Mouse (Mus musculus) CH12.LX (cell line): ENCODE data around the gene Pou5f1. TPM values are rescaled to one million over a fixed set of nuclear protein-coding genes. Genes with fewer than 3 reads are reported as not detected.

ENCODE experiments used
- DNase-seq: peaks from one replicate; pipeline ENCODE4 v3.0.0-alpha.2; 2013; ENCODE audit errors: extremely low read depth
- H3K27ac ChIP-seq: 2 replicates; pipeline ENCODE4 v1.5.1; 2012; ENCODE audit warnings: low read depth, mild to moderate bottlenecking, control low read depth, moderate library complexity; ENCODE audit not compliant: insufficient read depth
- H3K27me3 ChIP-seq: replicated peaks from 2 replicates; pipeline ENCODE3; 2012; ENCODE audit warnings: inconsistent platforms
- H3K36me3 ChIP-seq, 2 experiments: replicated peaks in 1 of 2; 2 replicates each; pipeline versions ENCODE3 to v1.6.1; 2012; ENCODE audit warnings: inconsistent platforms in 1 of 2, low read length in 1 of 2, mild to moderate bottlenecking in 1 of 2, mixed read lengths in 1 of 2, moderate library complexity in 1 of 2; ENCODE audit not compliant: control insufficient read depth in 1 of 2, insufficient read depth in 1 of 2
- H3K4me1 ChIP-seq, 2 experiments: 2 replicates each; pipeline ENCODE4 v1.6.1; 2012; ENCODE audit warnings: inconsistent platforms in 1 of 2, moderate library complexity in 1 of 2; ENCODE audit not compliant: insufficient read depth in 2 of 2, control insufficient read depth in 1 of 2
- H3K4me2 ChIP-seq: 2 replicates; pipeline ENCODE4 v1.6.1; 2012; ENCODE audit warnings: low read depth, mild to moderate bottlenecking, control low read depth; ENCODE audit not compliant: poor library complexity, insufficient read depth, severe bottlenecking
- H3K4me3 ChIP-seq, 3 experiments: fragments of 150-350 bp in 1 of 3; sonication (generic) in 1 of 3; replicated peaks in 1 of 3; 2 replicates each; pipeline versions ENCODE3 to v1.5.1; 2011 to 2012; ENCODE audit warnings: low read depth in 2 of 3, low read length in 2 of 3, mild to moderate bottlenecking in 2 of 3, moderate library complexity in 2 of 3, control low read depth in 1 of 3, improper control_type of control experiment in 1 of 3, inconsistent platforms in 1 of 3, mixed read lengths in 1 of 3; ENCODE audit not compliant: poor library complexity in 1 of 3
- H3K79me2 ChIP-seq: replicated peaks from 2 replicates; pipeline ENCODE4 v1.6.1; 2012; ENCODE audit warnings: mild to moderate bottlenecking, moderate library complexity; ENCODE audit not compliant: control insufficient read depth, poor library complexity, insufficient read depth, severe bottlenecking; ENCODE audit errors: extremely low read depth
- H3K9ac ChIP-seq: 2 replicates; pipeline ENCODE4 v1.6.1; 2012; ENCODE audit warnings: low read depth, mild to moderate bottlenecking, control low read depth, moderate library complexity; ENCODE audit not compliant: insufficient read depth
- H3K9me3 ChIP-seq: replicated peaks from 2 replicates; pipeline ENCODE3; 2012; ENCODE audit warnings: low read length, inconsistent platforms, mixed read lengths
- BHLHE40 ChIP-seq: IDR thresholded peaks from 2 replicates; pipeline ENCODE4 v1.6.1; 2011; ENCODE audit warnings: mild to moderate bottlenecking, low read depth, low read length, improper control_type of control experiment
- CHD1 ChIP-seq: IDR thresholded peaks from 2 replicates; pipeline ENCODE4 v1.6.1; 2012; ENCODE audit warnings: low read depth, low read length, improper control_type of control experiment, inconsistent platforms
- CHD2 ChIP-seq: IDR thresholded peaks from 2 replicates; pipeline ENCODE4 v1.6.1; 2011; ENCODE audit warnings: low read length, improper control_type of control experiment
- CTCF ChIP-seq, 2 experiments: IDR thresholded peaks in 1 of 2; conservative IDR thresholded peaks in 1 of 2; 2 replicates each; pipeline ENCODE4 v1.5.1; 2011 to 2012; ENCODE audit warnings: low read depth in 2 of 2, low read length in 2 of 2, improper control_type of control experiment in 1 of 2, inconsistent platforms in 1 of 2, mild to moderate bottlenecking in 1 of 2, moderate library complexity in 1 of 2
- E2F4 ChIP-seq: IDR thresholded peaks from 2 replicates; pipeline ENCODE4 v1.6.1; 2011; ENCODE audit warnings: low read depth, low read length, improper control_type of control experiment; ENCODE audit not compliant: insufficient replicate concordance
- ELF1 ChIP-seq: IDR thresholded peaks from 2 replicates; pipeline ENCODE4 v1.6.1; 2014; ENCODE audit warnings: low read depth, mild to moderate bottlenecking, inconsistent platforms, low read length, improper control_type of control experiment
- EP300 ChIP-seq: IDR thresholded peaks from 2 replicates; pipeline ENCODE4 v1.6.1; 2011; ENCODE audit warnings: low read length, improper control_type of control experiment
- ETS1 ChIP-seq: conservative IDR thresholded peaks from 2 replicates; pipeline ENCODE4 v1.6.1; 2012; ENCODE audit warnings: low read depth, mild to moderate bottlenecking, inconsistent platforms, low read length, improper control_type of control experiment, moderate library complexity
- HCFC1 ChIP-seq: IDR thresholded peaks from 2 replicates; pipeline ENCODE4 v1.6.1; 2012; ENCODE audit warnings: low read depth, mild to moderate bottlenecking, inconsistent platforms, low read length, improper control_type of control experiment
- JUN ChIP-seq: IDR thresholded peaks from 2 replicates; pipeline ENCODE4 v1.6.1; 2011; ENCODE audit warnings: low read depth, mild to moderate bottlenecking, low read length, improper control_type of control experiment, moderate library complexity; ENCODE audit not compliant: insufficient read depth
- KAT2A ChIP-seq: IDR thresholded peaks from 2 replicates; pipeline ENCODE4 v1.6.1; 2012; ENCODE audit warnings: low read length, improper control_type of control experiment, inconsistent platforms; ENCODE audit not compliant: insufficient replicate concordance
- MAFK ChIP-seq: IDR thresholded peaks from 2 replicates; pipeline ENCODE4 v1.6.1; 2011; ENCODE audit warnings: low read length, improper control_type of control experiment; ENCODE audit not compliant: insufficient replicate concordance
- MAZ ChIP-seq: IDR thresholded peaks from 2 replicates; pipeline ENCODE4 v1.6.1; 2012; ENCODE audit warnings: low read depth, mild to moderate bottlenecking, inconsistent platforms, low read length, improper control_type of control experiment, moderate library complexity
- MXI1 ChIP-seq: IDR thresholded peaks from 2 replicates; pipeline ENCODE4 v1.6.1; 2011; ENCODE audit warnings: mild to moderate bottlenecking, low read depth, low read length, improper control_type of control experiment
- NELFE ChIP-seq: IDR thresholded peaks from 2 replicates; pipeline ENCODE4 v1.6.1; 2011; ENCODE audit warnings: low read depth, low read length, improper control_type of control experiment
- POLR2AphosphoS2 ChIP-seq: IDR thresholded peaks from 2 replicates; pipeline ENCODE4 v1.6.1; 2011; ENCODE audit warnings: low read depth, low read length, improper control_type of control experiment
- SIN3A ChIP-seq: IDR thresholded peaks from 2 replicates; pipeline ENCODE4 v1.6.1; 2012; ENCODE audit warnings: low read length, improper control_type of control experiment, inconsistent platforms
- SMC3 ChIP-seq: IDR thresholded peaks from 2 replicates; pipeline ENCODE4 v1.6.1; 2011; ENCODE audit warnings: low read depth, low read length, improper control_type of control experiment
- TCF12 ChIP-seq: IDR thresholded peaks from 2 replicates; pipeline ENCODE4 v1.6.1; 2014; ENCODE audit warnings: low read depth, mild to moderate bottlenecking, inconsistent platforms, low read length, improper control_type of control experiment
- USF1 ChIP-seq: IDR thresholded peaks from 2 replicates; pipeline ENCODE4 v1.6.1; 2014; ENCODE audit warnings: low read depth, mild to moderate bottlenecking, inconsistent platforms, low read length, improper control_type of control experiment
- ZKSCAN1 ChIP-seq: IDR thresholded peaks from 2 replicates; pipeline ENCODE4 v1.6.1; 2012; ENCODE audit warnings: low read depth, inconsistent platforms, low read length, improper control_type of control experiment, borderline replicate concordance
- ZMIZ1 ChIP-seq: IDR thresholded peaks from 2 replicates; pipeline ENCODE4 v1.6.1; 2012; ENCODE audit warnings: low read depth, mild to moderate bottlenecking, inconsistent platforms, low read length, improper control_type of control experiment
- dilution Hi-C: fragments of 300-500 bp; cut with MboI; formaldehyde crosslinking; loops from 2 replicates; pipeline ENCODE4 v1.14.3; 2020; ENCODE audit warnings: low sequenced_read_pairs; ENCODE audit not compliant: extremely low pct_unique_long_range_greater_than_20kb, extremely low pct_ligation_motif_present
- in situ Hi-C: fragments of 300-500 bp; cut with MboI; formaldehyde crosslinking; loops from 3 replicates; pipeline ENCODE4 v1.14.3; 2019; ENCODE audit warnings: low sequenced_read_pairs, low pct_ligation_motif_present, low pct_unique_long_range_greater_than_20kb, mixed read lengths
- polyA plus RNA-seq: library from polyadenylated mRNA; unstranded; fragments of >175 nt; gene quantifications from 2 replicates; pipeline ENCODE4 v1.2.1, GENCODE M21; 2012; ENCODE audit warnings: low read depth; ENCODE audit not compliant: insufficient read length
- total RNA-seq, 2 experiments: library from RNA; depleted of rRNA; stranded (reverse); fragments of 300-350 nt in 1 of 2; fragments of >200 nt in 1 of 2; gene quantifications; 2 replicates each; pipeline ENCODE4 v1.2.3; 2012 to 2014

Gene Pou5f1
- total and polyA plus RNA-seq, 3 experiments = 0.13 TPM; not detected in 2

DNA sequence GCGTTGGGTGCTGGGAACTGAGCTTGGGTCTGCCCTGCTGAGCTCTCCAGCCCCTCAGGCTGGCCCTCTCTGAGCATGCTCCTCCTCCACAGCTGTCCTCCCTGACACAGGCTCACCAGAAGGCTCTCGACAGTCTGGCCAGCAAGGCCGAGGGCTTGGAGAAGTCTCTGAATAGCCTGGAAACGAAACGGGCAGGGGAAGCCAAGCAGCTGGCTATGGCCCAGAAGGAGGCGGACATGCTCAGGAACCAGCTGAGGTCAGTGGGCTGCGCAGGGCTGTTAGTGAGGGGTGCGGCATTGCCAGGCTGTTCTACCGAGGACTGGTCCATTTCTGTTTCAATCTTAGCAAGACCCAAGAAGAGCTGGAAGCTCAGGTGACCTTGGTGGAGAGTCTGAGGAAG is 18.5 kb downstream of the Pou5f1 start:
- dilution Hi-C loops = no loop called here
- in situ Hi-C loops = no loop called here
- Histone ChIP-seq H3K4me2 (no peak overlapping the region), H3K27me3 (no peaks in the 10 kb centered on the region), H3K9ac (no peak overlapping the region), H3K9me3 (no peaks in the 10 kb centered on the region), H3K4me1 (peaks cover 0 to 6% of the 10 kb centered on the region in 2 experiments; a peak in 2 of 4 replicates), H3K27ac (no peak overlapping the region), H3K36me3 (peaks cover 40 to 80% of the 10 kb centered on the region in 2 experiments), H3K79me2 (no peaks in the 10 kb centered on the region), H3K4me3 (no peak overlapping the region)
- TF ChIP-seq KAT2A (no peak), CHD2 (no peak), CHD1 (no peak), JUN (no peak), POLR2AphosphoS2 (no peak), MAFK (no peak), ZKSCAN1 (no peak), MXI1 (no peak), USF1 (no peak), EP300 (no peak), ELF1 (no peak), SMC3 (no peak), ZMIZ1 (no peak), TCF12 (no peak), ETS1 (no peak), BHLHE40 (no peak), HCFC1 (no peak)
- no peak for DNase-seq

DNA sequence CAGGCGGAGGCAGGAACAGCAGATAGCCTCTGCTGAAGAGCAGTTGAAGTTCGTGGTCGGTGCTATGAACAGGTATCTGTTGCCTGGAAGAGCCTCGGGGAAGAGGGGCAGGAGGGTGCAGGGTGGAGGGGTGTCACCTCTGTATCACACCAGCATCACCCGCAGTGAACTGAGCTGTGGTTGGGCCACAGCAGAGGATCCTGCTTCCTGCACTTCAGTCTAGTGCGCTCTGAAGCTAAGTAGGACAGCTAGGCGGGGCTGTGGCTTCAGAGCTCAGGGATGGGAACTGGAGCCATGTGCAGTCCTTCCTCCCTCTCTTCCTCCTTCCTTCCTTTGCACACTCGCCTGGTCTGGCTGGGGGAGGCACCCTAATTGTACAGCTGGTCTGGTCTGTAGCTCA is 20.8 kb downstream of the Pou5f1 start:
- Histone ChIP-seq H3K36me3 (peaks cover 42 to 88% of the 10 kb centered on the region in 2 experiments), H3K9me3 (no peaks in the 10 kb centered on the region), H3K27ac (no peak overlapping the region), H3K27me3 (no peaks in the 10 kb centered on the region), H3K4me3 (no peak overlapping the region), H3K79me2 (no peaks in the 10 kb centered on the region), H3K4me1 (no peaks in the 10 kb centered on the region), H3K4me2 (no peak overlapping the region), H3K9ac (no peak overlapping the region)
- no peak for DNase-seq
- dilution Hi-C loops = no loop called here
- in situ Hi-C loops = no loop called here
- TF ChIP-seq CTCF (conservative IDR thresholded peaks at IDR 0.05 in 1 of 2, IDR thresholded peaks at IDR 0.05 in 1 of 2; ENCODE audit: low read depth in 2 of 2, low read length in 2 of 2) (no peak), MAFK (no peak), ETS1 (no peak), USF1 (no peak), SIN3A (no peak), NELFE (no peak), ZMIZ1 (no peak), MAZ (no peak), E2F4 (no peak), JUN (no peak), BHLHE40 (no peak), CHD2 (no peak), HCFC1 (no peak)
